Mouse (Mus musculus) olfactory bulb, adult 2 months (tissue): ENCODE measurements around the gene Il2ra. TPM values are rescaled to one million over a fixed set of nuclear protein-coding genes. Genes with fewer than 3 reads are reported as not detected.

Experiments
- H3K27ac ChIP-seq: fragments of 200-500 bp; 2 replicates; pipeline ENCODE4 v1.5.1; 2012; ENCODE audit warnings: low read depth, low read length; ENCODE audit not compliant: insufficient read depth
- H3K4me1 ChIP-seq: fragments of 200-500 bp; 2 replicates; pipeline ENCODE4 v1.6.1; 2012; ENCODE audit warnings: low read length; ENCODE audit not compliant: control insufficient read depth, insufficient read depth
- H3K4me3 ChIP-seq: fragments of 200-500 bp; 2 replicates; pipeline ENCODE4 v1.5.1; 2012; ENCODE audit warnings: mild to moderate bottlenecking, low read depth, low read length, moderate library complexity; ENCODE audit not compliant: insufficient read depth
- CTCF ChIP-seq: fragments of 200-500 bp; IDR thresholded peaks from 2 replicates; pipeline ENCODE4 v1.5.1; 2012; ENCODE audit warnings: low read depth, mild to moderate bottlenecking, low read length, moderate library complexity; ENCODE audit not compliant: insufficient read depth
- POLR2A ChIP-seq: fragments of 200-500 bp; IDR thresholded peaks from 2 replicates; pipeline ENCODE4 v1.6.1; 2012; ENCODE audit warnings: mild to moderate bottlenecking, low read depth, low read length, moderate library complexity; ENCODE audit not compliant: insufficient read depth
- WGBS: fragments of 180-500 bp; shearing (Covaris S2); methylation state at CpG from one replicate; pipeline ENCODE4 v1.1.7; 2018; 5-methylcytosine and 5-hydroxymethylcytosine counted together
- polyA plus RNA-seq: library from polyadenylated mRNA; stranded (reverse); fragments of >200 nt; gene quantifications from 2 replicates; pipeline ENCODE4 v1.2.4, GENCODE M21; 2012; ENCODE audit warnings: low replicate concordance; ENCODE audit not compliant: missing spikeins, insufficient read depth, insufficient read length

Il2ra gene
- polyA plus RNA-seq, 1 experiment = not detected

GRCm38 (mm10) chr2:11687436-11687835 lies 44.8 kb downstream of the Il2ra start:
- H3K4me3 ChIP-seq = no peak overlapping the region
- TF ChIP-seq CTCF = no peak
- no peak for TF ChIP-seq POLR2A
- WGBS = 16% methylated on average over 3 of the region's 3 CpGs
- no peaks in the 10 kb centered on the region for H3K4me1 ChIP-seq
- no peak overlapping the region for H3K27ac ChIP-seq

GRCm38 (mm10) chr2:11690201-11690890 lies 47.7 kb downstream of the Il2ra start:
- Histone ChIP-seq H3K4me3 (no peak overlapping the region), H3K4me1 (no peaks in the 10 kb centered on the region), H3K27ac (no peak overlapping the region)
- WGBS = 71% methylated on average over 8 of the region's 8 CpGs
- TF ChIP-seq POLR2A (no peak), CTCF (no peak)

- 96% methylated on average over 4 of the region's 4 CpGs for WGBS
- Histone ChIP-seq H3K4me1 (no peaks in the 10 kb centered on the region), H3K4me3 (no peak overlapping the region), H3K27ac (no peak overlapping the region)
- no peak for TF ChIP-seq CTCF
These were observed 50.7 kb downstream of the Il2ra start for GRCm38 (mm10) chr2:11693352-11693751.

GRCm38 (mm10) chr2:11694104-11694503 lies 51.5 kb downstream of the Il2ra start:
- TF ChIP-seq POLR2A (no peak), CTCF (no peak)
- WGBS = 75% methylated on average over 2 of the region's 2 CpGs
- H3K4me1 ChIP-seq = no peaks in the 10 kb centered on the region
- no peak overlapping the region for H3K27ac ChIP-seq
- no peak overlapping the region for H3K4me3 ChIP-seq

- Histone ChIP-seq H3K4me1 (no peaks in the 10 kb centered on the region), H3K4me3 (no peak overlapping the region), H3K27ac (no peak overlapping the region)
- 71% methylated on average over 2 of the region's 2 CpGs for WGBS
- no peak for TF ChIP-seq CTCF
These were observed 53.3 kb downstream of the Il2ra start for GRCm38 (mm10) chr2:11695867-11696266.

- no peak overlapping the region for H3K4me3 ChIP-seq
- TF ChIP-seq POLR2A (no peak), CTCF (no peak)
- H3K4me1 ChIP-seq = no peaks in the 10 kb centered on the region
- WGBS = 64% methylated on average over 5 of the region's 5 CpGs
- no peak overlapping the region for H3K27ac ChIP-seq
These were observed 56.4 kb downstream of the Il2ra start for GRCm38 (mm10) chr2:11698994-11699393.

GRCm38 (mm10) chr2:11699905-11700304 lies 57.3 kb downstream of the Il2ra start:
- Histone ChIP-seq H3K4me1 (peaks cover under 1% of the 10 kb centered on the region; the same call in 1 of the 2 replicates), H3K4me3 (no peak overlapping the region), H3K27ac (no peak overlapping the region)
- 84% methylated on average over 2 of the region's 2 CpGs for WGBS
- TF ChIP-seq CTCF = no peak
- TF ChIP-seq POLR2A = no peak

- no peak for TF ChIP-seq POLR2A
- no peak for TF ChIP-seq CTCF
- Histone ChIP-seq H3K4me1 (peaks cover 9% of the 10 kb centered on the region), H3K27ac (peak within 1 kb of the TSS; percentile 23; the same call in 1 of the 2 replicates), H3K4me3 (peak within 1 kb of the TSS; percentile 73)
- under 1% methylated on average over 37 of the region's 37 CpGs for WGBS
These were observed 62.8 kb downstream of the Il2ra start, which contains the start of gene Il15ra for GRCm38 (mm10) chr2:11705201-11706025. Gene Il15ra (plus strand): TSS chr2:11705290.

- H3K4me1 ChIP-seq = peaks cover 9% of the 10 kb centered on the region
- WGBS = 2% methylated on average over 28 of the region's 28 CpGs
- no peak for TF ChIP-seq CTCF
- TF ChIP-seq POLR2A = no peak
- peak overlapping the region; percentile 73 for H3K4me3 ChIP-seq
- H3K27ac ChIP-seq = no peak overlapping the region
These were observed 63.6 kb downstream of the Il2ra start for GRCm38 (mm10) chr2:11706030-11706745.

GRCm38 (mm10) chr2:11706746-11707065 lies 64.1 kb downstream of the Il2ra start:
- no peak overlapping the region for H3K27ac ChIP-seq
- WGBS = 31% methylated on average over 6 of the region's 6 CpGs
- no peak for TF ChIP-seq CTCF
- TF ChIP-seq POLR2A = no peak
- no peak overlapping the region for H3K4me3 ChIP-seq
- peaks cover 9% of the 10 kb centered on the region for H3K4me1 ChIP-seq
